Mouse (Mus musculus) ovary, postnatal 36 days (tissue): ENCODE results near the gene Mkrn2.
"Not testable (repeated sequence)": the region's sequence is repeated elsewhere in the genome, so short reads cannot be mapped to it uniquely, and the experiment has no call there.

Experiments
- DNase-seq: peaks from one replicate; pipeline ENCODE4 v3.0.0; 2022; ENCODE audit warnings: low spot score, mixed read lengths

Mkrn2 gene

GRCm38 (mm10) chr6:115609121-115609520 lies 7.4 kb downstream of the Mkrn2 start:
- DNase-seq = no peak

- DNase-seq = no peak
Observed at GRCm38 (mm10) chr6:115610301-115610700, 8.6 kb downstream of the Mkrn2 start.

- no peak for DNase-seq
Observed at GRCm38 (mm10) chr6:115613793-115614192, 12.1 kb downstream of the Mkrn2 start.

- DNase-seq = no peak
Observed at GRCm38 (mm10) chr6:115615983-115616382, 14.3 kb downstream of the Mkrn2 start.

GRCm38 (mm10) chr6:115619818-115620217 lies 18.1 kb downstream of the Mkrn2 start:
- DNase-seq = no peak

- no peak for DNase-seq
Observed at GRCm38 (mm10) chr6:115620942-115621341, 19.2 kb downstream of the Mkrn2 start.

GRCm38 (mm10) chr6:115626121-115626520 lies 24.4 kb downstream of the Mkrn2 start:
- no peak for DNase-seq

GRCm38 (mm10) chr6:115631056-115631795 lies 29.5 kb downstream of the Mkrn2 start:
- DNase-seq = no peak

GRCm38 (mm10) chr6:115634015-115634414 lies 32.3 kb downstream of the Mkrn2 start:
- no peak for DNase-seq

GRCm38 (mm10) chr6:115638188-115638587 lies 36.5 kb downstream of the Mkrn2 start:
- not testable (repeated sequence) for DNase-seq

GRCm38 (mm10) chr6:115643315-115643714 lies 41.6 kb downstream of the Mkrn2 start:
- no peak for DNase-seq

GRCm38 (mm10) chr6:115649792-115650365 lies 48.2 kb downstream of the Mkrn2 start:
- no peak for DNase-seq

GRCm38 (mm10) chr6:115650476-115651427 lies 49.0 kb downstream of the Mkrn2 start:
- no peak for DNase-seq

- no peak for DNase-seq
Observed at GRCm38 (mm10) chr6:115651719-115652118, 50.0 kb downstream of the Mkrn2 start.

- DNase-seq = no peak
Observed at GRCm38 (mm10) chr6:115653939-115654338, 52.2 kb downstream of the Mkrn2 start.

- DNase-seq = no peak
Observed at GRCm38 (mm10) chr6:115658802-115659201, 57.1 kb downstream of the Mkrn2 start.

GRCm38 (mm10) chr6:115664268-115664667 lies 62.6 kb downstream of the Mkrn2 start:
- DNase-seq = no peak

GRCm38 (mm10) chr6:115666641-115667040 lies 64.9 kb downstream of the Mkrn2 start:
- no peak for DNase-seq
